Mouse (Mus musculus) heart, embryonic 13.5 days (tissue): ENCODE data around the gene Bod1l. TPM values are rescaled to one million over a fixed set of nuclear protein-coding genes. Genes with fewer than 3 reads are reported as not detected.

Experiments
- ATAC-seq: fragments of 200-750 bp; cut with Nextera tagmentation; 2 replicates; pipeline ENCODE4 v1.8.0; 2017; ENCODE audit warnings: moderate TSS enrichment; ENCODE audit not compliant: insufficient number of reproducible peaks, low FRiP score, low TSS enrichment; ENCODE audit errors: extremely low read depth
- H3K27ac ChIP-seq: fragments of 300-500 bp; sonication (generic); replicated peaks from 2 replicates; pipeline ENCODE4 v1.5.1; 2015; ENCODE audit warnings: moderate library complexity, mild to moderate bottlenecking, inconsistent platforms
- H3K27me3 ChIP-seq: fragments of 300-500 bp; sonication (generic); replicated peaks from 2 replicates; pipeline ENCODE4 v1.6.1; 2015; ENCODE audit warnings: mild to moderate bottlenecking, inconsistent platforms
- H3K36me3 ChIP-seq: fragments of 300-500 bp; sonication (generic); 2 replicates; pipeline ENCODE4 v1.6.1; 2015; ENCODE audit warnings: mild to moderate bottlenecking, inconsistent platforms
- H3K4me1 ChIP-seq: fragments of 300-500 bp; sonication (generic); 2 replicates; pipeline ENCODE4 v1.6.1; 2015; ENCODE audit warnings: inconsistent platforms
- H3K4me2 ChIP-seq: fragments of 300-500 bp; sonication (generic); 2 replicates; pipeline ENCODE4 v1.6.1; 2015; ENCODE audit warnings: inconsistent platforms, mild to moderate bottlenecking, moderate library complexity
- H3K4me3 ChIP-seq: fragments of 300-500 bp; sonication (generic); 2 replicates; pipeline ENCODE4 v1.5.1; 2015; ENCODE audit warnings: moderate library complexity, mild to moderate bottlenecking, inconsistent platforms
- H3K9ac ChIP-seq: fragments of 300-500 bp; sonication (generic); 2 replicates; pipeline ENCODE4 v1.6.1; 2015; ENCODE audit warnings: inconsistent platforms, mild to moderate bottlenecking, moderate library complexity
- H3K9me3 ChIP-seq: fragments of 300-500 bp; sonication (generic); 2 replicates; pipeline ENCODE4 v1.6.1; 2016; ENCODE audit warnings: inconsistent platforms
- WGBS: fragments of 180-500 bp; shearing (Covaris S2); methylation state at CpG from one replicate; pipeline ENCODE4 v1.1.7; 2015; ENCODE audit warnings: mixed read lengths; 5-methylcytosine and 5-hydroxymethylcytosine counted together
- microRNA-seq: library from miRNA; unstranded; fragments of <30 nt; microRNA quantifications from one replicate; pipeline ENCODE4, GENCODE M21; 2016
- polyA plus RNA-seq: library from polyadenylated mRNA; unstranded; fragments of >200 nt; fragmentation: Nextera tagmentation; extraction: Ambion mirVana; gene quantifications from 2 replicates; pipeline ENCODE4 v1.2.1, GENCODE M21; 2015

Bod1l gene
- polyA plus RNA-seq, 1 experiment from 2014 or later = 14.4 TPM

DNA sequence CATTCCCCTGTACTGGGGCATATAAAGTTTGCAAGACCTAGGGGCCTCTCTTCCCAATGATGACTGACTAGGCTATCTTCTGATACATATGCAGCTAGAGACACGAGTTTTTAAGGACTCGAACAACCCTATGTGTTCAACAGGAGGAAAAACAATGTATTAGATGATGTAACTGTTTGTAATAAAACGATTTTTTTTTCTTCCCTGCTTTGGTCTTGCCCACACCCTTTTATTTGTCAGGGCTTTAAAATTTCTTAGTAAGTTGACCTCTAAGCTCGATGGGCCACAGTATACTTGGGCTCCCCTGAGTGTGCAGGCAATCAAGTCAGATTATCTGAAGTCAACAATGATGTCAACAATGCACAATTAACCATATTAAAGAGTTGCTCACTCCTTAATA, 87.7 kb downstream of the Bod1l start:
- Histone ChIP-seq H3K27ac (no peak overlapping the region), H3K4me1 (peaks cover 7% of the 10 kb centered on the region; the same call in 1 of the 2 replicates), H3K27me3 (peaks cover 99% of the 10 kb centered on the region), H3K4me2 (no peak overlapping the region), H3K36me3 (no peaks in the 10 kb centered on the region), H3K4me3 (no peak overlapping the region), H3K9ac (no peak overlapping the region), H3K9me3 (no peaks in the 10 kb centered on the region)
- WGBS = 7% methylated on average over 4 of the region's 4 CpGs
- ATAC-seq = no peak

DNA sequence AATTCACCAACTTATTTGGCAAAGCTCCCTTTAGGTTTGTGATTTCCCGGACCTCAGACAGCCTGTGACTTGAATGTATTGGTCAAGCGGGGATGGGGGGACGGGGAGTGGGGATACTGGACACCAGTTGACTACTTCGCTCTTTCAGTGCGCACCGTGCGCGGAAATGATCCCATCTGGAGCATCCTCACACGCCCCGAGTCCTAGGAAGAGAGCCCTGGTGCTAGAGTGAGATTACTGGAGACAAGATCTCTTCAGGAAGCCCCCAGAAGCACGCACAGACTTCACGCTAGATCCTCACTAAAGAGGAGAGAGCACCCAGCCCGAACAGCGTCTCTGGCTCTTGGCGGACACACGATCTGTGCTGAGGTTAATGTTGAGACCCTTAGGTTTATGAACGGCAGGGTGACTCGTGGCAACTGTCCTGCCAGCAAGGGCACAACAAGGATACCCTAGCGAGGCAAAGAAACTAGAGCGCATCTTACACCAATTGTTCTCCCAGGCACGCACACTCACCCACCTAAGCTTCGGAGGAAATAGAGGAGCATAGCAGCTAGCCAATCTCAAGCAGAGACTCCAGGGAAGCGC, 88.6 kb downstream of the Bod1l start:
- Histone ChIP-seq H3K36me3 (no peaks in the 10 kb centered on the region), H3K4me2 (peak overlapping the region; percentile 53; the same call in 1 of the 2 replicates), H3K4me1 (peaks cover 7% of the 10 kb centered on the region; the same call in 1 of the 2 replicates), H3K9ac (no peak overlapping the region), H3K27ac (no peak overlapping the region), H3K27me3 (peaks cover 100% of the 10 kb centered on the region), H3K4me3 (no peak overlapping the region), H3K9me3 (no peaks in the 10 kb centered on the region)
- ATAC-seq = no peak
- 2% methylated on average over 23 of the region's 23 CpGs for WGBS

DNA sequence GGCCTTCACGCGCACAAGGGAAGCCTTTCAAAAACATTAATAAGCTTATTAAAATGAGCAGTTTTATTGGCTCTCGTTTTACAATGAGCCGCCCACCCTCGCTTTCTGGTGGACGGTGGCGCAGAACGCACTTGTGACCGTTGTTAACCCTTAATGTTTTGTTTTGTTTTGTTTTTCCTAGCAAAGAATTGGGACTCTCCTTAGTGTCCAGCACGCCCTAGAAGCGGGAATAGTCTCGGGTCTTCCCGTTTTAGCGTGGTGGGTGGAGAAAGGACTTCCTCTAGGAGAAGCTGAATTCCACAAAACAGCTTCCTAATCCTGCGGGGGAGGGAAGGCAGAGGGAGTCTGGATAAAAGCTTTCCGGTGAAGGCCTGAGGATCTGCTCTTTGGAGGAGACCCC, 89.3 kb downstream of the Bod1l start:
- H3K4me2 ChIP-seq = peak overlapping the region; percentile 53
- H3K27me3 ChIP-seq = peaks cover 100% of the 10 kb centered on the region
- peaks cover 7% of the 10 kb centered on the region; the same call in 1 of the 2 replicates for H3K4me1 ChIP-seq
- no peaks in the 10 kb centered on the region for H3K36me3 ChIP-seq
- peak overlapping the region; percentile 32 for H3K4me3 ChIP-seq
- no peak for ATAC-seq
- H3K27ac ChIP-seq = no peak overlapping the region
- H3K9ac ChIP-seq = no peak overlapping the region
- WGBS = under 1% methylated on average over 16 of the region's 16 CpGs
- H3K9me3 ChIP-seq = no peaks in the 10 kb centered on the region

DNA sequence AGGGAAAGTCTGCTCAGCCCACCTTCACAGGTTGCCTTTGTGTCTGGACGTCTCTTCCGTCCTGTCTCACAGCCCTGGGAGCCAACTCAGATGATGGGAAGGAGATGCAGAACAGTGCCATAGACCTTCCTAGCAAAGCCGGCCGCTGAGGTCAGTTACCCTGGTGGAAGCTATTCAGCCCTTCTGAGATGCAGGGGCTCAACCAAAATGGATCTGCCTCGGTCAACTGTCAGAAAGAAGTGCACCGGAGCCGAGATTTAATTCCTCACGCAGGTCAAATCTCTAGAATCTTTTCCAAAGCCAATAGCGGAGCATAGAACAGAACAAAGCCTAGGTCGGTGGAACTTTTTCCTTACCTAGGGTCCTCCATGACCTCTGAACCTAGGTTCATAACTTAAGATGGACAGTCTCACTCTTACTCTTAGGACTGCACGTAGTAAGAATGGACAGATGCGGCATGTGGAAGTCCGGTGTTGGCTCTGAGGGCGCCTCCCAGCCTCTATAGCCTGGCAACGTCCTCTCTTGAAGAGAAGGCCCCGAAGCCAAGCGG, 89.8 kb downstream of the Bod1l start:
- peak overlapping the region; percentile 53 for H3K4me2 ChIP-seq
- no peak overlapping the region for H3K27ac ChIP-seq
- H3K36me3 ChIP-seq = no peaks in the 10 kb centered on the region
- peaks cover 100% of the 10 kb centered on the region for H3K27me3 ChIP-seq
- H3K4me1 ChIP-seq = peaks cover 7% of the 10 kb centered on the region; the same call in 1 of the 2 replicates
- H3K4me3 ChIP-seq = peak overlapping the region; percentile 32
- H3K9me3 ChIP-seq = no peaks in the 10 kb centered on the region
- 2% methylated on average over 17 of the region's 17 CpGs for WGBS
- H3K9ac ChIP-seq = no peak overlapping the region
- no peak for ATAC-seq

DNA sequence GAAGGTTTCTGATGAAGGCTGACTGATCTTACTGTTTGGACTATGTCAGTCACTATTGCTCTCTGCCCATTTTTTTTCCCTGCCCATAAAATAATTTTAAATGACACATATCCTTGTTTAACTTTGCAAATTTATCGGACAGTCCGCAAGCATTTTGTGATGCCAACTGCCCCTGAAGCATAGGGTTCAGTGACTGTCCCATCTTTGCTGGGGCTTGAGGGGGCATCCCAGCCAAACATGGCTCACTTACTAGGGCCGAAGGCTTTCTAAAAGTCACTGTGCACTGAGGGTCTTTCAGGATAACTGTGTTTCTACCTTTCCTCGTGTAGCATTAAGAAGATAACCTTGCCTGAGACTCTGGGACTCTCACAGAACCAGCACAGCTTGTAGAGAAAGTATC, 91.4 kb downstream of the Bod1l start:
- Histone ChIP-seq H3K4me2 (no peak overlapping the region), H3K4me3 (no peak overlapping the region), H3K4me1 (peaks cover 7% of the 10 kb centered on the region; the same call in 1 of the 2 replicates), H3K9ac (no peak overlapping the region), H3K36me3 (no peaks in the 10 kb centered on the region), H3K27me3 (peaks cover 100% of the 10 kb centered on the region), H3K27ac (no peak overlapping the region), H3K9me3 (no peaks in the 10 kb centered on the region)
- WGBS = 39% methylated on average over 4 of the region's 4 CpGs
- ATAC-seq = no peak

DNA sequence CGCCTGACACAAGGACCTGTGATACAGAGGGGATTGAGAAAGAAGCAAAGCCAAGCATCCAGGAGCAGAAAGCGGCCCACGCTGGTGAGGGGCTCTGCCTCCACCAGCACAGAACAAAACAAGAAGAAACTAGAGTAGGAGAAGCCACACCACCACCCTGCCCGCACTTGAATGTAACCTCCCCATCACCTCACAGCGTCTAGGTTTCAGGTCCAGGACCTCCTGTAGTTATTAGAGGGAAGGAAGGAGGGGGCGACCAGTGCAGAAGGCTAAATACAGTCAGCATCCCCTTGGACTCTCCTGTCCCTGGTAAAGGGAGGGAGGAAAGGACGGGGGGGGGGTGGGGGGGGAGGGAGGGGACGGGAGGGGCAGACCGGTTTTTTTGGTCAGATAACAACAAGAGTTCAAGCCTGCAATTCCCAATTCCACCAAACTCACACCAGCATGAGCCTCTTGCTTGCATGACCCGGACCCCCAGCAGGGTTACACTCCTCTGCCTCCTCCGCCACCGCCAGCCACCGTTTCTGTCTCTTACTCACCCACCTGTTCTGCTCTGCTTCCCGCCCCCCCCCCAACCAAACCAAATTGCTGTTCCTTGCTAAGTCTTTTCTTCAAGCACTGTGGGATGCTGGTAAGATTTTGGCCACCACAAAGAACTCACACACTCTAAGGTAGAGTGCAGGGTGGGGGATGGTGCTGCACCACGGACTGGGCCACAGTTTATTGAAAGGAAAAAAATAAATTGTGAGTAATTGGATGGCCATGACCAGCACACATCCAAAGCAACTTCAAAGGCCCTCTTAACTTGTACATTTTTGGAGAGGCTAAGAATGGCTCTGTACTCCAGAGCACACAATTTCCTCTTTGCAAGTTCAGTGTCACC, 99.0 kb downstream of the Bod1l start:
- ATAC-seq = no peak
- no peak overlapping the region for H3K4me3 ChIP-seq

DNA sequence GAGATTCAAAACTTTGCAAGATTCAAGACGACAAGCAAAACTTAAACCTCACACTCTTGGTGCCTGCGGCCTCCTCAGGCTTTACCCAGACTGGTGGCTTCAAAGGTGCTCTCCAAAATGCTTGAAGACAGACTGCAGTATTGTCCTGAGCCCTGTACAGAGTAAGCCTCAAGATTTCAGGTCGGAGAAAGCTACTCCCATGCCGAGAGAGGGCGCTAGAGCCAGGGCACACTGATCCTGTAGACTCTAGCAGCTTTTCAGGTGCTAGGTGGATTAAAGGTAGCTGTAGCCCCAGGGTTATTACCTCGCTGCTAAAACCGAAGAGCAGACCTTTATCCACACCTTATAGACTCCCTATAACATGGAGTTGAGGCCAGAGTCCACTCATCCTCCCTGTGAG, 99.9 kb downstream of the Bod1l start:
- Histone ChIP-seq H3K27me3 (peaks cover 89% of the 10 kb centered on the region), H3K4me1 (no peaks in the 10 kb centered on the region), H3K4me2 (no peak overlapping the region), H3K9ac (no peak overlapping the region), H3K27ac (no peak overlapping the region), H3K4me3 (no peak overlapping the region), H3K9me3 (no peaks in the 10 kb centered on the region), H3K36me3 (no peaks in the 10 kb centered on the region)
- ATAC-seq = no peak
- 4% methylated on average over 7 of the region's 7 CpGs for WGBS

More for the DNA sequence above, 99.0 kb downstream of the Bod1l start:
- no peak overlapping the region for H3K9ac ChIP-seq
- H3K36me3 ChIP-seq = no peaks in the 10 kb centered on the region
- H3K9me3 ChIP-seq = no peaks in the 10 kb centered on the region
- no peak overlapping the region for H3K4me2 ChIP-seq
- H3K27ac ChIP-seq = no peak overlapping the region
- peaks cover 95% of the 10 kb centered on the region for H3K27me3 ChIP-seq
- no peaks in the 10 kb centered on the region for H3K4me1 ChIP-seq
- WGBS = 6% methylated on average over 13 of the region's 15 CpGs

DNA sequence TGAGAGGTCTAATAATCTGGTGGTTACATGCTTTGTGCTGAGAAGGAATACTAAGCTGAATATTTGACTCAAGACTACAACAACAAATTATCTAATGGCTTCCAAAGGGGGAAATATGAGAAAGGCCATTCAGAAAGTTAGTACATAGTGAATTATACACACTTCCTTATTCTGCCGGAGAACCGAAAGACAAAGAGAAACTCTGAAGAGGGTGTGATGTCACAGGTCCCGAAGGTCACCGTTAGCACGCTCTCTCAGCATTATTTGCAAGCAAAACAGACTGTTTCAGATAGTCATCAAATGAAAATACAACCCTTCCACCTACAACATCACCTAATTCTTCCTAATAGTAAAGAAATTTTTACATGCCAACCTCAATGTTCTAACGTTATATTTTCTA, 105.3 kb downstream of the Bod1l start:
- Histone ChIP-seq H3K4me1 (no peaks in the 10 kb centered on the region), H3K36me3 (no peaks in the 10 kb centered on the region), H3K27ac (no peak overlapping the region), H3K9me3 (no peaks in the 10 kb centered on the region), H3K27me3 (peaks cover 35% of the 10 kb centered on the region), H3K9ac (no peak overlapping the region), H3K4me3 (no peak overlapping the region), H3K4me2 (no peak overlapping the region)
- WGBS = 57% methylated on average over 6 of the region's 6 CpGs
- no peak for ATAC-seq

Small RNAs within 50 kb of the gene (microRNA-seq; reads per million reads assigned to microRNA genes)
- not detected for gene Mir6414

Other genes starting within 250 kb of the Bod1l start
- 36.0 and 42.5 TPM in 2 replicates for gene Rab28, start 136.2 kb downstream of the Bod1l start, polyA plus RNA-seq
- gene Nkx3-2, start 79.8 kb downstream of the Bod1l start, polyA plus RNA-seq = 0.08 and 0.19 TPM in 2 replicates
- not detected in 2 replicates for gene Gm16223, start 223.6 kb upstream of the Bod1l start, polyA plus RNA-seq